Mouse (Mus musculus): ENCODE results near the gene Ass1. TPM values are rescaled to one million over a fixed set of nuclear protein-coding genes. Genes with fewer than 3 reads are reported as not detected.

The Ass1 gene
- polyA plus RNA-seq, 1 experiment from 2014 or later = 75.3 TPM

DNA sequence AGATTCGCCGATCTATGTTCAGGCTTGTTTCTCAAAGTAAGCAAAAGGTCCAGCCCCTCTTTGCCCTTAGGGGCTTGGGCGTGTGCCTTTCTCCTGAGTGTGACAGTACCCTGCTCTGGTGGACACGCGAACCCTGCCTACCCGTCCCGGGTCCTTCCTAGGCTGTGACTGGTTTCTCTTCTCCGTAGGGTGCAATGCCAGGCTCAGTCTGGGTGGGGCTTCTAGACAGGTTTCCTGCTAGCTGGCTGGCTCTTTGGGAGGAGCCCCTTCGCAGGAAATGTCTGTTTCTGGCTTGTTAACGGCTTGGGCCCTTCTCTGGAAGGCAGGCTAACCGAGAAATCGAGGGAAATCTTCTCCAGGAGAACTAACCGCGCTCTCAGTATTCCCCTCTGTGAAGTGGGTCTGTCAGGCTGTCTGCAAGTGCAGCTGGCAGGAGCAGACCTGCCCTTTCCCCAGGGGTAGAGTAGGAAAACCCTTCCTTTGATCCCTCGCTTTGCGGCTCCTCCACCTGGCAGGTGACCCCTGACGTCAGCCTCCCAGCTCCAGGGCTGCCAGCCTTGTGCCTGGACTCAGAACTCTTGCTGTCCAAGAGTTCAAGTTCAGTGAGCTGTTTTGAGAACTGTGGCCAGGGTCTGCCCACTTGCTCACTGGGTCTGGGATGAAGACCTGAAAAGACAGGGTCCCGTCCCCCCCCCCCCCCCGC is 827 bp downstream of the Ass1 start:
- Histone ChIP-seq H3K9ac (peak overlapping the region; percentile 72), H3K27ac (peak overlapping the region; percentile 9; the same call in 1 of the 2 replicates), H3K4me1 (replicated peaks) (peaks cover 42% of the 10 kb centered on the region), H3K27me3 (peaks cover 22% of the 10 kb centered on the region), H3K4me3 (replicated peaks) (peak overlapping the region; percentile 62), H3K4me2 (peak overlapping the region; percentile 79), H3K36me3 (no peaks in the 10 kb centered on the region), H3K9me3 (replicated peaks) (no peaks in the 10 kb centered on the region)
- no peak for DNase-seq
- WGBS (ENCODE audit: insufficient replicate concordance) = 4% methylated on average over 18 of the region's 19 CpGs
- peak; percentile 35 for ATAC-seq (ENCODE audit: low read depth)

GRCm38 (mm10) chr2:31471611-31472010 is 1.6 kb downstream of the Ass1 start:
- Histone ChIP-seq H3K27me3 (peaks cover 22% of the 10 kb centered on the region), H3K4me3 (replicated peaks) (0 out of 2 replicates have a peak overlapping the region, but pooled peaks have one; percentile 62), H3K36me3 (no peaks in the 10 kb centered on the region), H3K4me2 (peak overlapping the region; percentile 79), H3K9ac (peak overlapping the region; percentile 72; the same call in 1 of the 2 replicates), H3K27ac (no peak overlapping the region), H3K4me1 (replicated peaks) (peaks cover 42% of the 10 kb centered on the region), H3K9me3 (replicated peaks) (no peaks in the 10 kb centered on the region)
- ATAC-seq (ENCODE audit: low read depth) (no peak), DNase-seq (no peak)
- WGBS (ENCODE audit: insufficient replicate concordance) = 42% methylated on average over 6 of the region's 6 CpGs

- DNase-seq = peak; percentile 34
- H3K4me3 ChIP-seq (replicated peaks) = no peak overlapping the region
- H3K27ac ChIP-seq = no peak overlapping the region
- no peak overlapping the region for H3K9ac ChIP-seq
- H3K4me2 ChIP-seq = peak overlapping the region; percentile 79; the same call in 1 of the 2 replicates
- no peaks in the 10 kb centered on the region for H3K9me3 ChIP-seq (replicated peaks)
- WGBS (ENCODE audit: insufficient replicate concordance) = 34% methylated on average over 10 of the region's 10 CpGs
- H3K27me3 ChIP-seq = peaks cover 22% of the 10 kb centered on the region
- no peaks in the 10 kb centered on the region for H3K36me3 ChIP-seq
- H3K4me1 ChIP-seq (replicated peaks) = peaks cover 42% of the 10 kb centered on the region
- ATAC-seq (ENCODE audit: low read depth) = no peak
Measured at GRCm38 (mm10) chr2:31472406-31473065, 2.5 kb downstream of the Ass1 start.

GRCm38 (mm10) chr2:31473941-31474340 is 3.9 kb downstream of the Ass1 start:
- Histone ChIP-seq H3K4me3 (replicated peaks) (no peak overlapping the region), H3K9ac (no peak overlapping the region), H3K4me1 (replicated peaks) (peaks cover 38% of the 10 kb centered on the region), H3K9me3 (replicated peaks) (no peaks in the 10 kb centered on the region), H3K27ac (no peak overlapping the region), H3K36me3 (peaks cover 3% of the 10 kb centered on the region), H3K4me2 (no peak overlapping the region), H3K27me3 (peaks cover 16% of the 10 kb centered on the region; the same call in 1 of the 2 replicates)
- DNase-seq (no peak), ATAC-seq (ENCODE audit: low read depth) (no peak)
- WGBS (ENCODE audit: insufficient replicate concordance) = 52% methylated on average over 4 of the region's 4 CpGs

DNA sequence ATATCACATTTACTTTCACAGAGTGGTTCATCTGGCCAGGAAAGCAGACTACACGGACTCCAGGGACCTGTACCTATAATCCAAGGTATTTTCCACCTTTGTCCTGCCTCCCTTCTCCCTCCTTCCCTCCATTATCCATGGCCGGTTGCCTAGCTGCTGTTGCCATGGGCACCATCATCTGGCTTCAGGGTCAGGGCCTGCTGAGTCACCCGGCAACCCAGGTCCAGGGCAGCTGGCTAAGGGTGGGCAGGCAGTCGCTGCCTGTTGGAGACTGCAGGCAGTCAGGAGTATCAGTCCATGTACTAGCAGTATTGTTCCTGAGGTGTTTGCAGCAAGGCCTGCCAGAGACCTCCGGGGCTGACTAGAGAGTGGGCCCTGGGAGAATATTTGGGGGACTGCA is 4.7 kb downstream of the Ass1 start:
- 69% methylated on average over 5 of the region's 5 CpGs for WGBS (ENCODE audit: insufficient replicate concordance)
- no peak for ATAC-seq (ENCODE audit: low read depth)
- DNase-seq = no peak
- Histone ChIP-seq H3K27ac (no peak overlapping the region), H3K4me1 (replicated peaks) (peaks cover 35% of the 10 kb centered on the region), H3K9me3 (replicated peaks) (no peaks in the 10 kb centered on the region), H3K36me3 (peaks cover 11% of the 10 kb centered on the region), H3K9ac (no peak overlapping the region), H3K4me3 (replicated peaks) (no peak overlapping the region), H3K4me2 (no peak overlapping the region), H3K27me3 (peaks cover 8% of the 10 kb centered on the region; the same call in 1 of the 2 replicates)

GRCm38 (mm10) chr2:31476107-31476820 is 6.3 kb downstream of the Ass1 start:
- Histone ChIP-seq H3K4me3 (replicated peaks) (no peak overlapping the region), H3K4me1 (replicated peaks) (peaks cover 19% of the 10 kb centered on the region), H3K9me3 (replicated peaks) (no peaks in the 10 kb centered on the region), H3K27me3 (0 out of 2 replicates have a peak, but pooled peaks cover 4% of the 10 kb centered on the region), H3K4me2 (no peak overlapping the region), H3K36me3 (peaks cover 18% of the 10 kb centered on the region), H3K9ac (no peak overlapping the region), H3K27ac (no peak overlapping the region)
- ATAC-seq (ENCODE audit: low read depth) (no peak), DNase-seq (no peak)
- 60% methylated on average over 10 of the region's 10 CpGs for WGBS (ENCODE audit: insufficient replicate concordance)

- Histone ChIP-seq H3K27me3 (no peaks in the 10 kb centered on the region), H3K4me3 (replicated peaks) (no peak overlapping the region), H3K4me1 (replicated peaks) (peaks cover 7% of the 10 kb centered on the region; the same call in 1 of the 2 replicates), H3K4me2 (no peak overlapping the region), H3K9me3 (replicated peaks) (no peaks in the 10 kb centered on the region), H3K27ac (no peak overlapping the region), H3K36me3 (peaks cover 22% of the 10 kb centered on the region), H3K9ac (no peak overlapping the region)
- ATAC-seq (ENCODE audit: low read depth) (no peak), DNase-seq (no peak)
- WGBS (ENCODE audit: insufficient replicate concordance) = 71% methylated on average over 12 of the region's 12 CpGs
Measured at GRCm38 (mm10) chr2:31477234-31478161, 7.5 kb downstream of the Ass1 start.

DNA sequence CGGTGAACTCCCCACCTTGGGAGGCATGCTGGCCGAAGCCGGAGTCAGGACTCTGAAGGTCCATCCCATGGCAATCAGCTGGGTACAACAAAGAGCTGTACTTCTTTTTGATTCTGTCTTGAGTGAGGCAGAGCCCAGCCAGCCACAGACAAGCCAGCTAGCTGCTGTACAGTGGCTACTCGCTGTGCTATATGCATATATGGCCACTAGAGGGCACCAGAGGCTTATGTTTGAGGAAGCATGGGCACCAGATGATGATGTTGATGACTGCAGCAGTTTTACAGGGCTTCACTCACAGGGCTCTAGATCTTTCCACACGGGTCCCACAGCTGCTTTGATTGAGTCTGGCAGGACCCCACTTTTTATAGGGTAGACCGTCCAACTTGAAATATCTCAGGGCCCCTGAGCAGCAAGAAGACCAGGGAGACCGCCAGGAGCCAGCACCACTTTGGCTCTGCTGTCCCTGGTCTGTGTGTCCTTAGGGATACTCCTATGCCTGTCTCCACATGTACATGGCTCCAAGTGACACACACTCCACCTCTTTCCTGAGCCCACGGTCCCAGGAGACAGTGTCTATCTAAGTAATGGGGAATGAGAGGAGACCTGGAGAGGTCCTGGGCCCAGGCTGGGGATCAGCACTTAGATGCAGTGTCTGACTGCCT is 13.0 kb downstream of the Ass1 start:
- Histone ChIP-seq H3K4me3 (replicated peaks) (no peak overlapping the region), H3K9me3 (replicated peaks) (no peaks in the 10 kb centered on the region), H3K4me1 (replicated peaks) (no peaks in the 10 kb centered on the region), H3K4me2 (no peak overlapping the region), H3K27ac (no peak overlapping the region), H3K9ac (no peak overlapping the region), H3K27me3 (no peaks in the 10 kb centered on the region), H3K36me3 (peaks cover 39% of the 10 kb centered on the region)
- ATAC-seq (ENCODE audit: low read depth) = peak; percentile 45; the same call in 1 of the 2 replicates
- WGBS (ENCODE audit: insufficient replicate concordance) = 29% methylated on average over 8 of the region's 8 CpGs
- DNase-seq = peak; percentile 58

- Histone ChIP-seq H3K27ac (no peak overlapping the region), H3K9me3 (replicated peaks) (no peaks in the 10 kb centered on the region), H3K9ac (no peak overlapping the region), H3K4me1 (replicated peaks) (no peaks in the 10 kb centered on the region), H3K36me3 (peaks cover 33% of the 10 kb centered on the region), H3K27me3 (no peaks in the 10 kb centered on the region), H3K4me3 (replicated peaks) (no peak overlapping the region), H3K4me2 (no peak overlapping the region)
- DNase-seq (peak; percentile 35), ATAC-seq (ENCODE audit: low read depth) (no peak)
- 41% methylated on average over 5 of the region's 5 CpGs for WGBS (ENCODE audit: insufficient replicate concordance)
Measured at GRCm38 (mm10) chr2:31484187-31484586, 14.2 kb downstream of the Ass1 start.

DNA sequence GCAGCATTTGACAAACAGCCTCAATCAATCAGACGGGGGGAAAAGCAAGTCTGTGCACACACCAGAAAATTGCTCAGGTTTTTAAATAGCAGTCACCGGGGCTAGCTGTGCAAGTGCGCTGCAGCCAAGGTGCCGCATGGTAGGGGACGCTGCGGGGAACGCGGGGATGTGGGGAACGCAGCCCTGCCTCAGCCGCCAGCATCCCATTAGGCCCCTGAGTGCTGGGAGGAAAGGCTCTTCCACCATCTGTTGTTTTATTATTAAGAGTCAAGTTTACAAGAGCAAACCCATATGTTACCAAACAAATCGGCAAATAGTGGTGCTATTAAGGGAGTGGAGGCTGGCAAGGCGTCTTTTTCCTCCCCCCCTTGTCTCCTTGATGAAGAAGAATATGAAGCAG is 19.2 kb downstream of the Ass1 start:
- Histone ChIP-seq H3K4me3 (replicated peaks) (no peak overlapping the region), H3K4me1 (replicated peaks) (no peaks in the 10 kb centered on the region), H3K27me3 (no peaks in the 10 kb centered on the region), H3K9me3 (replicated peaks) (no peaks in the 10 kb centered on the region), H3K27ac (no peak overlapping the region), H3K36me3 (peaks cover 28% of the 10 kb centered on the region; the same call in 1 of the 2 replicates), H3K4me2 (no peak overlapping the region), H3K9ac (no peak overlapping the region)
- ATAC-seq (ENCODE audit: low read depth) (no peak), DNase-seq (no peak)
- WGBS (ENCODE audit: insufficient replicate concordance) = 65% methylated on average over 12 of the region's 12 CpGs

Measured in liver, embryonic 13.5 days (tissue).